In the genomic region with DNA sequence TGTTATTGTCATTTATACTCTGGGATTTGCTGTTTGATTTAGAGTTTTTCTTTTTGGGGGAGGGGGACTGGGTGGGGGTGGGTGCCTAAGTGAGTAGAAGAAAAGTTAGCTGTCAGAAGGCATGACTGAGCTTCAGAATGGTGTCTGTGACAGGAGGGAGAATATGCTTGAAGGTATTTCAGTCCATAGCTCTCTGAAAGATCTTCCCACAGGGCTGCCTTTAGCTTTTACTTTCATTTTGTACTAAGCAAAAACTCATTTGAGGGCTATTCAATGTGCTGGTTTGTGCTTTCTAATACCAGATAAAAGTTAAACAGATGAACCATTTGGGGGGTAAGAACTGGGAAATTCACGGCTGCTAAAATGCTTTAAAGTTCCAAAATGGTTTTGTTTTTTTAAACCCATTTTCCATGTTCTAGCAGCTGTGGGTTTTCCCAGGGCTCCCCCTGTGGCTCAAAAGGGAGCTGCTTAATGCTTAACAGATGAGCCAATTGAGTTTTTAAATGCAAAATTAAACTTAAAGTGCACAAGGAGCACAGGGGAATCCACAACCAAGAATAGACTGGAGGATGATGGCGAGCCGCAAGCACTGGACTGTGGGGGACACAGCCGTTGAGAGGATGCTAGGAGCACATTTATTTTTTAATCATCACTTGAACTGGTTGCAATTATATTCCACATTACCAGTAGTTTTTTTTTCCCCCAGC, we compare ENCODE assay signal across 13 mouse cellular contexts.
DNase-seq lines count a peak whose midpoint lies in the region; ATAC-seq and TF ChIP-seq lines count a peak whose summit lies in the region.
"Had no signal": no experiment of that assay in that cellular context is flagged by ENCODE, and none has a peak within 500 bp of the region (broad histone marks: within the 10 kb centered on the region; RNA-seq: fewer than 3 reads in every experiment).

No protein-coding gene starts in this region.

- 85% methylated on average over 4 of the region's 4 CpGs for WGBS in kidney, postnatal 0 days
- 37% methylated on average over 4 of the region's 4 CpGs for WGBS in embryonic facial prominence, embryonic 15.5 days

- ATAC-seq in kidney, postnatal 0 days (replicated peaks; ENCODE audit: low FRiP score, low read depth) = no peak
- ATAC-seq in embryonic facial prominence, embryonic 15.5 days (ENCODE audit: insufficient number of reproducible peaks, low FRiP score, low TSS enrichment, low read depth) = no peak
- ATAC-seq: forebrain, embryonic 15.5 days had no signal

- H3K4me3 ChIP-seq in kidney, postnatal 0 days (replicated peaks; ENCODE audit: low read depth, low read length) = no peak overlapping the region
- H3K4me3 ChIP-seq in embryonic facial prominence, embryonic 15.5 days (replicated peaks) = peak overlapping the region; percentile 13; the same call in 1 of the 2 replicates
- H3K4me3 ChIP-seq: forebrain, embryonic 15.5 days; hindbrain, embryonic 12.5 days; limb, embryonic 15.5 days; midbrain, embryonic 10.5 days had no signal

- H3K27me3 ChIP-seq in kidney, postnatal 0 days (ENCODE audit: insufficient read depth, low read length) = no peaks in the 10 kb centered on the region
- no peaks in the 10 kb centered on the region for H3K27me3 ChIP-seq in embryonic facial prominence, embryonic 15.5 days
- H3K27me3 ChIP-seq: forebrain, embryonic 15.5 days; hindbrain, embryonic 12.5 days; limb, embryonic 15.5 days had no signal

- H3K4me2 ChIP-seq in kidney, postnatal 0 days (ENCODE audit: low read length) = no peak overlapping the region
- peak overlapping the region; percentile 29 for H3K4me2 ChIP-seq in embryonic facial prominence, embryonic 15.5 days (replicated peaks)
- H3K4me2 ChIP-seq: forebrain, embryonic 15.5 days; hindbrain, embryonic 12.5 days; limb, embryonic 15.5 days had no signal

- H3K9ac ChIP-seq in kidney, postnatal 0 days (ENCODE audit: low read depth, low read length) = no peak overlapping the region
- no peak overlapping the region for H3K9ac ChIP-seq in embryonic facial prominence, embryonic 15.5 days
- H3K9ac ChIP-seq: forebrain, embryonic 15.5 days; hindbrain, embryonic 12.5 days; limb, embryonic 15.5 days had no signal

- peak; percentile 43 for DNase-seq in embryo, embryonic 11 days
- no peak for DNase-seq in embryo, embryonic 10 days (ENCODE audit: low spot score)
- no peak for DNase-seq in kidney, postnatal 0 days (ENCODE audit: low spot score)
- DNase-seq in kidney, postnatal 25 days = no peak
- peak; percentile 9 for DNase-seq in 3T3-L1 (ENCODE audit: low read depth, low spot score)
- DNase-seq in layer of hippocampus, postnatal 25 days (ENCODE audit: extremely low spot score in 1 of 2, low spot score in 1 of 2) = no peak
- no peak for DNase-seq in ovary, postnatal 36 days (ENCODE audit: low spot score)
- DNase-seq: B cell, adult 2 months had no signal

- H3K9me3 ChIP-seq in kidney, postnatal 0 days (replicated peaks; ENCODE audit: low read length) = no peaks in the 10 kb centered on the region
- H3K9me3 ChIP-seq in embryonic facial prominence, embryonic 15.5 days (replicated peaks) = no peaks in the 10 kb centered on the region
- H3K9me3 ChIP-seq: forebrain, embryonic 15.5 days; hindbrain, embryonic 12.5 days; limb, embryonic 15.5 days had no signal

- no peaks in the 10 kb centered on the region for H3K4me1 ChIP-seq in kidney, postnatal 0 days (replicated peaks; ENCODE audit: insufficient read depth, low read length)
- H3K4me1 ChIP-seq in embryonic facial prominence, embryonic 15.5 days = no peaks in the 10 kb centered on the region
- H3K4me1 ChIP-seq: forebrain, embryonic 15.5 days; hindbrain, embryonic 12.5 days; limb, embryonic 15.5 days had no signal

- TF ChIP-seq CTCF in kidney, postnatal 0 days (IDR thresholded peaks at IDR 0.05; ENCODE audit: low read depth) = peak; percentile 19; the same call in 1 of the 2 replicates

- H3K36me3 ChIP-seq in kidney, postnatal 0 days (ENCODE audit: insufficient read depth, low read length) = no peaks in the 10 kb centered on the region
- H3K36me3 ChIP-seq in embryonic facial prominence, embryonic 15.5 days = no peaks in the 10 kb centered on the region
- H3K36me3 ChIP-seq: forebrain, embryonic 15.5 days; hindbrain, embryonic 12.5 days; limb, embryonic 15.5 days; midbrain, embryonic 10.5 days had no signal

- no peak overlapping the region for H3K27ac ChIP-seq in kidney, postnatal 0 days
- H3K27ac ChIP-seq in embryonic facial prominence, embryonic 15.5 days (replicated peaks) = no peak overlapping the region
- H3K27ac ChIP-seq: forebrain, embryonic 15.5 days; hindbrain, embryonic 12.5 days; limb, embryonic 15.5 days; midbrain, embryonic 10.5 days had no signal

Comparison
In these comparisons a context has a peak if more than half of its experiments do, and no peak if none do; other contexts are left out.
1. DNase-seq: peak in embryo, embryonic 11 days (single experiment) and 3T3-L1 (single experiment); none in embryo, embryonic 10 days (single experiment), kidney, postnatal 0 days (single experiment), kidney, postnatal 25 days (0 of 2), layer of hippocampus, postnatal 25 days (0 of 2) and ovary, postnatal 36 days (single experiment).